Mouse (Mus musculus) lung, postnatal 25 days (tissue): Measurements from ENCODE around the gene Moap1.

Experiments
- DNase-seq: peaks from one replicate; pipeline ENCODE4 v3.0.0; 2022; ENCODE audit warnings: low spot score

Gene Moap1

DNA sequence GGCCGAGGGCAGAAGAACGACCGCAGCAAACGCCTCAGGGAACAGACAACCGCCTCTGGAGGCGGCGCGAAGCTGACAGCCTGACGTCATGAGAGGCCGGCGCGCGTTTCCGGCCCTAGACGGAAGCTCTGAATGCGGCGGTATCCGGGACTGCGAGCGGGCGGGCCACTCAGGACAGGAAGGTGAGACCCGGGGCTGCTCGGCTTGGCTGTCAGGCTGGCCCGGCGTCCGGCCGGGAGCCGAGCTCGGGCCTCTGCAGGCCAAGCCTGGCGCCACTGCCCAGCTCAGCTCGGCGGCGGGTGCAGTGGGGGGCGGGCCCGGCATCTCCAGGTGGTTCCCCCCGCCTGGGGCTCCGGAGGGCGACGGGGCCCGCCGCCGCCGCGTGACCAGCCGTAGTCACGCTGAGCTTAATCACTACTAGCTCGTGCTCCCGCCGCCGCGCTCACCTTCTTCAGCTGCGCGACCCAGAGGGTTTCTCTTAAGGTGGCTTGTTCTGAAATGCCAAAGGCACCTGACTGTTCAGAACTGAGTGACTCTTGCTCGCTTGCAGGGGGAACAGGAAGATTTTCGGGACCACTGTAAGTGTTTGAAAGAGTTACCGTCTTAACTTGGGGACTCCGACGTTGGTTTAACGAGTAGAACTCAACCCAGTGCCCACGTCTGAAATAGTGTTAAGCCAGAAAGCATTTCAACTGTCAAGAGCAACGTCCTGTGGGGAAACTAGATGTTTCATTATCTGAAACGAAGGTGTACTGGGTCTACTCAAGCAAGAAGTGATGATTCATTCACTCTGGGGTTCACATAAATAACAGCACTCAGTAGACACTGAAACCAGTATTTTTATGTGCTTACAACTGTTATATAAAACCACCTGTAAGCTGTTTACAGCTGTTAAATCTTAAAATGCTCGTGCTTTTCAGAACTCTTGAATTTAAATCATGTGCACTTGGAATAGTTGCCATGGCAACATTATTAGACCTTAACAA lies at the start of gene Moap1, which contains the start of gene Tmem251:
Gene Moap1 (minus strand): TSS at position 73 of the 986 bp plus-strand sequence.
Gene Tmem251 (plus strand): TSS at position 174 of the 986 bp plus-strand sequence.
- peak; percentile 93 for DNase-seq

DNA sequence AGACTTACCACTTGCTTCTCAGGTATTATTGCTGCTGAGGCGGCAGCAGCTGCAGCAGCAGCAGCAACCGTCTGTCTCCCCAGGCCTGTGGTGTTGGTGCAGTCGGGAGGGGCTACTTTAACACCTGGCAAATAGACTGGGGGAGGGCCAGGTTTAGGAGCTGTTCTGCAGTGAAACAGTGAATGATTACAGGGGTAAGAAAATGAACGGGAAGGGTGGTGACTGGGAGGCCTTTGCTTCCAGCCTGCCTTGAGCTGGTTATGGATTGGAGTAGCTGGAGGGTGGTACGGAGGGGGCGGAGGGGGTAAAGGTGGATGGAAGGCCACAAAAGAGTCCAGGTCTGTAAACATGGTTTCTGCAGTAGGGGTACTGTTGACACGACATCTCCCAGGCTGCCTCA lies 44.5 kb upstream of the Moap1 start:
- DNase-seq = no peak

DNA sequence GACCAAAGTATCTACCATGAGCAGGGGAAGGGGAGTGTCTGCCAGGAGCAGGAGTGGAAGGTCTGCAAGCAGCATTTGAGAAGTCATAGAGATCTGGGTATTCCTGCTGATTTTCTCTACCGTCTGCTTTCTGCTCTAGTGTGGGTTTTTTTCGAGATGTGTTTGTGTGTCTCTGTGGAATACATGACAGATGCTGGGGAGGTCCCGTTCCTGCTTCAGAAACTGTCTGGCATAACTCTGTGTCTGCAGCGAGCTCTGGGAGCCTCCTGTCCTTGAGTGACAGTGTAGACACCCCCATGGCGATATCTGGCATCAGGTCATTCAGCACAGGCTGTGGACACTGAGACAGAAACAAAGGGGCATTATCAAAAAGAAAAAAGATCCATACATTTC lies 42.1 kb upstream of the Moap1 start:
- no peak for DNase-seq

DNA sequence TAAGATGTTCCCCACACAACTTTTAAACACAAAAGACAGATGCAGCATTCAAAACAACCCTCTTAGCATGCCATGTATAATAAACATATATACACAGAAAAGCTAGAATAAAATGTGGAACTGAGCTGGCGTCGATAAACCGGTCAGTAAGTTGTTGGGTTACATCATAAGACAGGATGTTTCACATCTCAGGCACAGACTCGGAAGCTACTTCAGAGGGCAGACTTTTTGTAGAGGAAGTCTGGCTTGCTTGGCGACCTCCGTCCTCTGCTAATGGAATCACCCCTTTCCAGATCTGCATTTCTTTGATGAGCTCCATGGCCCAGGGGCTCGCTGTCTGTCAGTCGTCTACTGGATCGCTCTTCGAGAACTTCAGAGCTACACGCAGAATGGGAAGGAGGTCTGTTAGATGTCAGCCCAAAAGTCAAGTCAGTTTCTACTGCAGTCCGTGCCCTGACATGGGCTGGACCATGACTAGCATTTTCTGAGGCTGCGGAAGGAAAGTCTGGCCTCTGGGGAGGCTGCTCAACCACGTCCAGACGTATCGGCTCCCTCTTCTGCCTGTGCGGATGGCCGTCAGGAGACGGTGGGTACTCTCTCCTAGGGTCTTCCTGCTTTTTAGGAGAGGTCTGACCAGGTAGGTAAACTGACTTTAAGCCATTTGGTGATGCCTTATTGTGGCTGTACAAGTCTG lies 41.6 kb upstream of the Moap1 start:
- no peak for DNase-seq

DNA sequence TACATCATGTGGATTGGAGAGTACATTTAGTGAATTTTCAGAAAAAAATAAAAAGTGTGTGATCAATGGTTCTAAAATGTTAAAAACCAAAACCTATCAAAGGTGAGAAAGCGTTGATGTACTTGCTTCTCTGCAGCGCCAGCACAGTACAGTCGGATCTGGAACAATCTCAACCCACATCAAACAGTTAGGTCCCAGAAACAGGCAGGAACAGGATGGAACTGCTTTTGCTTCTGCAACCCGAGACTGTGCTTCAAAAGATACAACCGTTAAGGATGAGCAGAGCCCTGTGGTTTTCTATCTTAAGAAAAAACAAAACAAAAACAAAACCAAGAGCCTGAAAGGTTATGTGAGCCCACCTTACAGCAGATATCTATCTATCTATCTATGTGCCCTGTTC lies 39.4 kb upstream of the Moap1 start:
- DNase-seq = no peak

DNA sequence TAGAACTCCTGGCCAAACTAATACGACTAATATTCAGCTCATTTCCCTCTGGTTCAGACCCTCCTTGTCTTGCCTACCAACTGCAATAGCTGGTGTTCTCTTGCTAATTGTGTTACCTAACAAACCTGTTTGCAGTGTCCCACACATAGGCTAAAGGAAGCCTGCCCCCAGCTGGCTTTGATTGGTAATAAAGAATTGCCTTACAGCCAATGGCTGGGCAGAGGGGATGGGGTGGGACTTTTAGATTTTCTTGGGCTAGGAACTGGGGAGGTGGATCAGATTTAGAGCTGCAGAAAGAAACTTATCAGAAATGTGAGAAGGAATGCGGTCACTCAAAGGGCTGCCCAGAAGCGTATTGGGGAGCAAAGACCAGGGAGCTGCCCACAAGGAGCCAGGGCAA lies 36.0 kb upstream of the Moap1 start:
- no peak for DNase-seq

DNA sequence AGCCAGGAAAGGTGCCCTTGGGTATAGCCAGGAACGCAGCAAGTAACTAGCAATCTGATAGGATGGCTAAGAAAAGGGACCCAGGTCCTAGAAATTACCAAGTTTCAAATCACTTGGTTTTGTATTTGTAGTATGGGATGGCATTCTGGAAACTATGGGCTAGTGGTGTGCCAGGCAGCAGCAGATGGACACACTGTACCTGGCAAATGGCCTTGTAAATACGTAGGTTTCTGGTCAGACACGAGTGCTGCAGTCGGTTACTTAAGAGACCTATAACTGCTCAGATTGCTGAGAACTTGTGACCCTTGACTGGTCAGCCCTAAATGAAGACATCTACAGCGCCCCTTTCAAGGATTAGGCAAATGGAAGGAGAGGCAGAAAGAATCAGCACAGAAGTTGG lies 34.7 kb upstream of the Moap1 start:
- no peak for DNase-seq

DNA sequence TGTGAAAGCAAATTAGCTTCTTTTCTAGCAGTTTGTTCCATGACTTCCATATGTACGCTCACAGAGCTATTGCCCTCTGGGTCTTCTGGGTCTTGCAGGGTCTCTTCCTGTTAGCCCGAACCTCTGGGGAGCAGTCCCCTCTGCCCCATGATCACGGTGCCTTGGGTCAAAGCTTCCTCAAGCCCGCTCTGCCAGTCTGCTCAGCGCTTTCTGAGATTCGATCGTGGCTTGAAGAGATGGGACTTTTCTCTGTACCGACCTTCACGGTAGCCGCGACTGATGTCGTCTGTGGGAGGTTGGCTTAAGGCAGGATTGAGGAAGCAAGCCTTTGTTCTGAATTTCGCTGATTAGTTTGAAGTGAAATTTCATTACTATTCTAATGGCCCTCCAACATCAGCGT lies 32.6 kb upstream of the Moap1 start:
- DNase-seq = no peak

DNA sequence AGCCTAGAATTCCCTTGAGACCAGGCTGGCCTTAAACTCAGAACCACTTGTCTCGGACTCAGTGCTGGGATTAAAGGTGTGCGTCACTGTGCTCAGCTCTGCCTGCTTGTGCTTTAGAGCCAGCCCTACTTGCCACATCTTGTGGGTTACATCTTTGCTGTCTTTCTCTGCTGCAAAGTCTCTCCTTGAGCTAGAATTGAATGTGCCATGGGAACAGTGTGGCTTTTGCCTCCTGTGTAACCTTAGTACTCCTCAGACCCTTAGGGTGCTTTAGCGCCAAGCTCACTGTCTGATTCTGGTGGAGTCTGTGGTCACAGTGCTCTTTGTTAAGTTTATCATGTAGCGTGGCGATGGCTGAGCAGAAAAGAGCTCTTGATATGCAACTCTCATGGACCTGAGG lies 29.2 kb upstream of the Moap1 start:
- DNase-seq = no peak

DNA sequence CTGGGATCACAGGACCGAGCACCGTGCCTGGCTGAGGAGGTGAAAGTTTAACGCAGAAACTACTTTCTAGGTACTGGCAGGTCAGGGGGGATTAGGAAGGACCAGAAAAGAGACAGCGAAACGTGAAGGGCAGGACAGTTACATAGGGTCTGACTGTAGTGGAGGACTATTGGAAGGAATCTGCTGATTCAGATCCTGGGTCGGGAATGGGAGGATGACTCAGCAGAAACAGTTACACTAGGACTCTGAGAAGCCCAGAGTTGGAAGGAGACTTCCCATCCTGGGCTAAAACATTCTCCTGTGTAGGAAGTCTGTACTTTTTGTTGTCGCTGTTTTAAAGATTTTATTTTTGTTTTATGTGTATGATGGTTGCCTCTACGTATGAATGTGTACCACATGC lies 28.1 kb upstream of the Moap1 start:
- no peak for DNase-seq

DNA sequence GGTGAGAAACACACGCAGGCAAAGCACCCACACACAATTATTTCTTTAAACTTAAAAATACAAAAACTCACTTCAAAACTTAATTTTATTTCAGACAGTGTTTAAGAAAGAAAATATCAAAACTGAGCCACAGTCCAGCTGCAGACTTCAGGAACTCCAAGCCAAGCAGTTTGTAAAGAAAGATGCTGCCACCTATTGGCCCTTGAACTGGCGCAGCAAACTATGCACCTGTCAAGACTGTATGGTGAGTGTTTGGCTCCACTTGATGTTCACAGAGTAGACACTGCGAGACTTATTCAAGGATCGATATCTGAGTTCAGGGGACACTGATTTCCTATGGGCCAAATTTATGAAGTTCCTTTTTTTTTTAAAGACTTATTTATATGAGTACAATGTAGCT lies 25.5 kb upstream of the Moap1 start:
- no peak for DNase-seq

DNA sequence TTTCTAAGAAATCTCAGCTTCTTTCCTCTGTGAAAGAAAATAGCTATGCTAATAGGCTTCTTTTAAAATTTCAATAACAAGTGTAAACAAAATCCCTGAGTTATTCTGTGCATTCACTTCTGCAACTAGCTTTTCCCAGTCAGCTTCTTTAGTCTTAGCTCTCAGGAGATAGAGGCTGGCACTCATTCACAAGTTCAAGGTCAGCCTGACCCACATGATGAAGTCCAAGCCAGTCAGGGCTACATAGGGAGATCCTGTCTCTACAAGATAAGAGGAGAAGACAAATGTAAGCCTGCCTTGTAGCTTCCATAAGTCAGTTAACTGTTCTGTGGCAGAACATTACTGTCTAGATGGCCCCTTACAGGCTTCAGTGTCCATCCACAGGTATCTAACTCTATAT lies 20.2 kb upstream of the Moap1 start:
- DNase-seq = no peak

DNA sequence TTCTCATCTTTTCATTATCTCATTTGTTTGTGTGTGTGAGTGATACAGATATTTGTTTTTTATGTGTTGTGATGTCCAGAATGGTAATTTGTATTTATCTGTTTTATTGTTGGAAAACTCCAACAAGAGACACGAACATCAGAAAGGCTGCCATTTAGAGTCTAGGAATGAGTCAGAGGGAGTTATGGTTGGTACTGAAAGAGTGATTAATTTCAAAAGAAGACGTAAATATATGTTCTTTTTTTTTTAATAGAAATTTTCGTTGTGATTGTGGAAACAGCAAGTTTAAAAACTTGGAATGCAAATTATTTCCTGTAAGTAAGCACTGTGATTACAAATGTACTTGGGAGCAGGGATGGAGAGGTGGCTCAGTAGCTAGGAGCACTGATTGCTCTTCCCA lies 18.2 kb upstream of the Moap1 start:
- DNase-seq = no peak

DNA sequence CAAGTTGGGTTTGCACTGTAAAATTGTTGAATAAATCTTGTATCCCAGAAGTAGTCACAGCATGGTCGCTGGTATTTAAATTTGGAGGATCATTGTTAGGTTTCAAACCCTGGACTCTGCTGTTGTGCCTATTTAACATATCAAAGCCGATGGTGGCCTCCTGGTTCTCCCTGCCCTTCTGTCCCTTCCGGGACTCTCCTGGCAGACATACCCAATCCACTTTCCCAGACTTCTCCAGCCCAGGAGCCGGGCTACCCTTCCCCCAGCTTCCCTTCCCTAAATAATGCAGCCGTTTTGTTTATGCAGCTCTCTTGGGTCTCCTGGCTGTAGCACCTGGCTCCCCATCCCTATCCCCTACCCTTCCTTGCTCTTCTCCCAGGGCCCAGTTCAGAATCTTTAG lies 15.5 kb upstream of the Moap1 start:
- no peak for DNase-seq

DNA sequence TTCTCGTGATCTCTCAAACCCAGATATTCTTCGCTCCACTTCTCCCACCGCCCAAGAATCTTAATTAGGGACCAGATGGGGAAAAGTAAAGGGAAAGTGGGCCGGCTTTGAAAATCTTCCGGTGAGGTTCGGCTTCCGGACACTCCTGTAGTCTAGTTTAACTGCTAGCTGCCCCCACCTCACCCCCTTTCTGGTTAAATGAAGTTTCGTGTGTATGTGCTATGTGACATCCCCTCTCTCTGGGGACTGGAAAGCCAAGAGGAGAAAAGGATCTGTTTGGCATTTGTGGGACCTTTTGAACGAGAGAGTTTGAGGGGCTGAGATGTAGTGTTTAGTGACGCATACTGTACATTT lies 14.9 kb upstream of the Moap1 start, which contains the start of gene Gm20604:
Gene Gm20604 (minus strand): TSS at position 270 of the 354 bp plus-strand sequence.
- DNase-seq = no peak

DNA sequence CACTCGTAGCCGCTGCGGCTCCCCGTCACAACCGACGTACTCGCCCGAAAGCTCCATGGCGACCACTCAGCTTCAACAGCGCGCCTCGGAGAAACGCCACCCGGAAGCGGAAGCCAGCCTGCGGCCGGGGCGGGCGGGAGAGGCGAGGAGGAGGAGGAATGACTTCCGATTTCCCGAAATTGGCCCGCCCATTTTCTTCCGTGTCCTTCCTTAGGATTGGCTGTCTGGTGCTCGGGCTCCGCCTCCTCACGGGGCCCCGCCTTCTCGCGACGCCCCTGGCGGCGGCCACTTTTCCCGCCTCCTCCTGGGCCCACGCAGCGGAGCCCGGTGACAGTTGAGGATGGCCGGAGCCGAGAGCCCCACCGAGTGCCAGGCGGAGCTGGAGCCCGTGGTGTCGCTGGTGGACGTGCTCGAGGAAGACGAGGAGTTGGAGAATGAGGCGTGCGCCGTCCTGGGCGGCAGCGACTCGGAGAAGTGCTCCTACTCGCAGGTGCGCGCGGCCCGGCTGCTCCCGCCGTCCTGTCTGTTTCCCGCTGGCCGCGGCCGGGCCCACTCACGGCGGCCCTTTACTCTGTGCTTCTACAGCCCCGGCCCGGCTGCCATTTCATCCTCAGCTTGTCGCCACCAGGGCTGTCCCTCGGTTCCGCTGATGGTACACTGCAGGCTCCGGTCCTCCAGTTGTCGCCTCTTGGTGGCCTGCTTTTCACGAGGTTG lies 14.4 kb upstream of the Moap1 start, which contains the start of the genes Gm28051, Gon7 and Ubr7:
Gene Gm28051 (minus strand): TSS at position 77 of the 714 bp plus-strand sequence.
Gene Gon7 (minus strand): TSS at position 115 of the 714 bp plus-strand sequence.
Gene Ubr7 (plus strand): TSS at position 279 of the 714 bp plus-strand sequence.
- peak; percentile 97 for DNase-seq

DNA sequence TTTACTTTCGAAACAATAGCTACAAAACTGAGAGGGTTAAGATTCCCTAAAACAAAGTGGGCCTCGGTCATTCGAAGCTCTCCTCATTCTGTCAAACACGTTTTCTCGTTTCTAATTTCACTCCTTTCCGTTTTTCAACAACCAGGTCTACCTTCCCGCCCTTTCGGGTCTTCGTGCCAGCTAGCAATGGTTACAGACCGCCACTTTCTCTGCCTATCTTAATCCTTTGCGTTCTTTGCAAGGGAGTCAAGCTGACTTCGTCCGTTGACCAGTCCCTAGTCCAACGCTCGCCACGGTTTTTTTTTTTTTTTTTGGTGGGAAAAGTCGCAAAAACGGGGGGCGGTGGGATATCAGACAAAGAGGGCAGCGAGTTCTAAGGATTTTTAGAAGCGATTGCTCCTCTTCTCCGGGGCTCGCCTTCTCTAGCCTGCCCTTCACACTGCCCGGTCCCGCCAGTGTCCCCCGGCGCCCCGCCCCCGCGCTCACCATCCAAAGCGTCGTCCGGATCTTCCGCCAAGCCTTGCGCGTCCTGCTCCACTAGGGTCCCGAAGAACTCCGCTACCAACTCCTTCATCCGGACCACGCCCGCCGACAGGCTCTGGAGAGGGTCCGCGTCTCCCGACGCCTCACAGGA lies 13.7 kb upstream of the Moap1 start:
- DNase-seq = no peak

DNA sequence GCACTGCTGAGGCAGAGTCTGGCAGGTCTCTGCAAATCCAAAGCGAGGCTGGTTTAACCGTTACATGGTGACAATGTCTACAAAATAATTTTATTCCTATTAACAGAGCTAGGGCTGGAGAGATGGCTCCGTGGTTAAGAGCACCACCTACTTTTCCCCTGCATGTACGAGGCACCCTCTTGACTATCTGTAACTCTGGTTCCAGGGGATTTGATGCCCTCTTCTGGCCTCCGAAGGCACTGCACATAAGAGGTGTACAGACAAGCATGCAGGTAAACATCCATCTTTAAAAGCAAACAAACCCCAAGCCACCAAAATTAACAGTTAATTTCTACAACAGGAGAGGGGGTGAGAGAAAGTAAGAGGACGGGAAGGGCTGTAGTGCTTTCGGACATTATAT lies 12.8 kb upstream of the Moap1 start:
- no peak for DNase-seq

DNA sequence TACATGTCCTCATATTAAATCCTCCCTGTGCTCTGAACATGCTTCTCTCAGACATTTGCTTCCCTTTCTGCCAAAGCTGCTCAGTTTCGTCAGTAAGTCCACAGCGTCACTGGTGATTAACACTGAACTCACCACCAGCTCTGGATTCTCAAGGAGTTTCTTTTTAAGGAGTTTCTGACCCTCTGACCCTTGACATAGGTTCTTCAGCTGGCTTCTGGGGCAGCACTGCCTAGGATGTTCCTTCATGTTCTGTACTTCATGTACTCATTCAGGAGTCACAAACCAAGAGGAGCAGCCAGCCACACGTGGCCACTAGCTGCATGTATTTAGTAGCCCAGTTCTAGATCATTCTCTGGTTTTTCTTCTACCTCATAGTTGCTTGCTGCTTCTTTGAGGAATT lies 4.8 kb upstream of the Moap1 start:
- DNase-seq = no peak

DNA sequence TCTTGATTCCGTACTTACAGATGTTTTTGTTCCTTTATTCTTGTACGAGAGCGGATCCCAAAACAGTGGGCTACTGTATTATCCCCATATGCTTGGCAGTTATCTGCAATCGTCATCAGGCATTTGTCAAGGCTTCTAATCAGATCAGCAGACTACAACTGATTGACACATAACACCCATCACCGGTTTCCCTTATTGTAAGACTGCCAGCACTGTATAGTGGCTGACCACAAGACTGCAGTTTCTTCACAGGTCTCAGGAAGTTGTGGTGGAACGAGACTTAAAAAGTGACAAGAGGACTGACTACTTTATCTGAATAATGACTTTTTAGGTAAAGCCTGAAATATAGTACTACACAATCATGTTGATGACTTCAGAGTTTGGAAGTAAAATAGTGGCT lies 1.4 kb upstream of the Moap1 start:
- peak; percentile 38 for DNase-seq

DNA sequence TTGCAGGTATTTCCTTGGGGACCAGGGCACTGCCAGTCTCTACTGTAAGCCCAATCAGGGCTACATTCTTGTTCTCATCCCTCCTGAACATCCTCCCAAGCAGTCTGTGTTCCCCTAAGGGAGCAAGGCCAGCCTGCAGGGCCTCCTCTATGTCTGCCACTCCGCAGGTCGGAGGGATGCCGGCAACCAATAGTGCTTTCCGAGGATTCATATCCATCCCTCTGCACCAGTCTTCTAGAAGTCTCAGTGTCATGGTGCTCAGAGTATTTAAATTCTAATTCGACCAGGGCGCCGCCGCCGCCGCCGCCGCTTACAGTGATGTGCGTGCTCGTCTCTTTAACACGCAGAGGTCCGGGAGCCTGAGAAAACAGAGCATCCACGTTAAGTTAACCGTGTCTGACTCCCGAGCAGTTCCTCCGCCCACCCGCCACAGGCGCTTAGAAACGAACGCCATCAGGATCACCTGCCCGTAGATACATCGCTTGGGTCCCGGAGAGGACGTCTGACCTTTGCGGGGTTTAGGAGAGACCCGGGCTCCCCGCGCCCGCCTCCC lies 349 bp downstream of the Moap1 start:
- DNase-seq = no peak

DNA sequence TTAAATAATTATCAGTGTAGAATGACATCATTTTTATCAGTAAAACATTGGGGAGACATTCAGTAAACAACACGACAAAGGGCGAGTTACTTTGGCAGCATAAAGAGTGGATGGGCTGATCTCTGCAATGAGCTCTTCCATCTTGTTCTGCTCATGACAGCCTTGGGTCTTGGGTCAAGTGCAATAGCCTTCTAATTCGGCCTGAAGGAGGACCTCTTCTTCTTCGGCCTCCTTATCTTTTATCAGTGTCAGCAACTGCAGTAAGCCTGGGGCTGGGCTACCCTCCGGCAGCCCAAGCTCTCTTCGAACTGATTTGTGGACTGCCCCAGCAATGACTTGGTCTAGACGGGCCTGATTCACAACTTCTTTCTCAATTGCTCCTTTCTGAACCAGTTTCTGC lies 1.4 kb downstream of the Moap1 start:
- DNase-seq = no peak
